Mouse (Mus musculus): ENCODE results near the gene Ttc41.

DNA sequence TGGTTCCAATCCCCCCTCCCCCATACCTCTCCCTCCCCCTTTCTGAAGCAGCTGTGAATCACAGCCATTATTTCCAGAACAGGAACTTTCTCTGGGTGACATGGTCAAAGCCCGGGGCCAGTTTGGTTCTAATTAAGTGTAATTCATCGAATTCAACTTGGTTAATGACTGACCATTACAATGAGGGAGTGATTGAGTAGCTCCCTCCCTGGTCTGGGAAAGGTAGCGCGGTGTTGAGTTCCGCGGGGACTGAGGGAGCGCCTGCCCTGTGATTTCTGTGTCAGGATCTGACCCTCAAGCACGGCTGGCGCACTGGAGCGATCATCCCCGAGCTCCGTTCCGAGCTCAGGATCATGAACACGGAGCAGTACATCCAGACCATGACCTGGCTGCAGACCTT is 119.3 kb downstream of the Ttc41 start:
- no peak for TF ChIP-seq TAL1 (IDR thresholded peaks at IDR 0.05; ENCODE audit: low read length)
- no peak for TF ChIP-seq GATA1 (IDR thresholded peaks at IDR 0.05; ENCODE audit: low read length)
